Mouse (Mus musculus): ENCODE measurements around the gene Fkbp5. TPM values are rescaled to one million over a fixed set of nuclear protein-coding genes. Genes with fewer than 3 reads are reported as not detected.

The Fkbp5 gene
- polyA plus RNA-seq, 1 experiment from 2014 or later = 10.8 TPM

DNA sequence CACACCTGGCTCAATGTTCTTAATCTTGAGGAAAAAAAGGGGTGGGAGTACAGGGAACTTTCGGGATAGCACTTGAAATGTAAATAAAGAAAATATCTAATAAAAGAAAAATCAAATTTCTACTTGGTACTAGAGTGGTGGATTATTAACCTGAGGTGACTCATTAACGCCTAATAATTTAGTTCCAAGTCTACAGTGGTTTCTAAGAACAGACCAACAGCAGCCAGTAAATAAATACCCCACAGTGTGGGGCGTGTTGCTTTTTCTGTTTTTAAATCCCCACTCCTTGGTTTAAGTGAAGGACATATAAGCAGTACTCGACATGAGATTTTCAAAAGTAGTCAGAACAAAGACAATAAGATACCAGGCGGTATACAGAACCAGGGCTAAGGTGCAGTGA, 65.8 kb downstream of the Fkbp5 start:
- DNase-seq (no peak), ATAC-seq (ENCODE audit: low read depth) (no peak)
- H3K27me3 ChIP-seq = no peaks in the 10 kb centered on the region
- no peak overlapping the region for H3K4me3 ChIP-seq (replicated peaks)
- WGBS (ENCODE audit: insufficient replicate concordance) = 67% methylated on average over 5 of the region's 5 CpGs
- peaks cover 22% of the 10 kb centered on the region; the same call in 1 of the 2 replicates for H3K4me1 ChIP-seq (replicated peaks)
- H3K9me3 ChIP-seq (replicated peaks) = no peaks in the 10 kb centered on the region
- H3K9ac ChIP-seq = no peak overlapping the region
- H3K4me2 ChIP-seq = no peak overlapping the region
- no peaks in the 10 kb centered on the region for H3K36me3 ChIP-seq
- H3K27ac ChIP-seq = no peak overlapping the region

DNA sequence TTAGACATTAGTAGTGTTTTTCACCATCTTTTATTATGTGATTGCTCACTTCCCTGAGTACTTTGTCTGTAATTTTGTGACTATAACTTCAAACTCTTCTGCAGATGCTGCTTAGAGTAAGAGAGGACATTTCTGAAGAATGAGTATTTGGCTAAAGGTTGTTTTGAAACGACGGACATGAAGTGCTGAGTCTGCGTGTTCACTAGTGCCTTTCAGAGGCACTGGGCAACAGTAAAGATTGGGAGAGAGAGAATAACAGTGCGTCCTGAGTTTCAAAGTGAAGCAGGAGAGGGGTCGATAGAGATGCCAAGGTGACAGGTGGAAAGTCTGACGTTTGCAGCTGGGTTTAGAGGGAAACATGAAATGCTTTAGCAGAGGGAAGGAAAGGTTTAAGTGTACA, 69.1 kb downstream of the Fkbp5 start:
- Histone ChIP-seq H3K9ac (no peak overlapping the region), H3K4me3 (replicated peaks) (no peak overlapping the region), H3K4me2 (no peak overlapping the region), H3K36me3 (no peaks in the 10 kb centered on the region), H3K27ac (no peak overlapping the region), H3K9me3 (replicated peaks) (no peaks in the 10 kb centered on the region), H3K4me1 (replicated peaks) (peaks cover 26% of the 10 kb centered on the region; the same call in 1 of the 2 replicates), H3K27me3 (no peaks in the 10 kb centered on the region)
- no peak for ATAC-seq (ENCODE audit: low read depth)
- 67% methylated on average over 6 of the region's 6 CpGs for WGBS (ENCODE audit: insufficient replicate concordance)
- DNase-seq = no peak

DNA sequence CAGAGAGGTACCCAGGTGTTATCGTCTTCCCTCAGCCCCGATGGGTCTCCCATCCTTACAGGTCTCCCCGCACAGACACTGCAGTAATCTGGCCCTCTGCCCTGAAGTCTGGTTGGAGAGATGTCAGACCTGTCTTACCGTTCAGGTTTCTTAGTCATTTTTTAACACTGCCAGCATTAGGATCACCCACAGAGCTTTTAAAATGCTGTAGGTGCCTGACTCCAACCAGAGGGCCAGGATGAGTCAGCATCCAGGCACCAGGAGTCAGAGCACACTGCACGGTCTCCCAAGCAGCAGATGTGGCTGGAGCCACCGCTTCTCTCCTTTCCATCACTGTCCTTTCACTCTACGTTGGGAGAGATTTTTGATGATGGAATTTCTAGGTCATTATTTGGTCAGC, 69.5 kb downstream of the Fkbp5 start:
- Histone ChIP-seq H3K4me3 (replicated peaks) (no peak overlapping the region), H3K27me3 (no peaks in the 10 kb centered on the region), H3K4me1 (replicated peaks) (peaks cover 29% of the 10 kb centered on the region), H3K9ac (no peak overlapping the region), H3K4me2 (no peak overlapping the region), H3K36me3 (no peaks in the 10 kb centered on the region), H3K27ac (no peak overlapping the region), H3K9me3 (replicated peaks) (no peaks in the 10 kb centered on the region)
- DNase-seq (no peak), ATAC-seq (ENCODE audit: low read depth) (no peak)
- WGBS (ENCODE audit: insufficient replicate concordance) = 65% methylated on average over 7 of the region's 7 CpGs

DNA sequence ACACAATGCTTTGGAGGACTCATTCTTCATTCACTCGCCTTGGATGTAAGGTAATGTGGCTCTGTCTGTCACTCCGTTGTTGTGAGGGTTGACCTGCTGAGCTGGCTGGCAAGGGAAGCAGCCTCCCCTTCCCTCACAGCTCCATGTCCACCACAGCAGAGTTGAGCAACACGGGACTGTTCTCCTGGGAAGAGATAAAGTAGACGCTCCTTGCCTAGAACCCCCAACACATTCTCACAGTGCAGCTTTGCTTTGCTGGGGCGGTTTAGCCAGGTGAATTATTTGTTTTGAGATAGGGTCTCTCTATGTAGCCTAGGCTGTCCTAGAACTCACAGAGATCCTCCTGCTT, 70.5 kb downstream of the Fkbp5 start:
- ATAC-seq (ENCODE audit: low read depth) (no peak), DNase-seq (no peak)
- H3K36me3 ChIP-seq = no peaks in the 10 kb centered on the region
- H3K4me1 ChIP-seq (replicated peaks) = peaks cover 32% of the 10 kb centered on the region
- H3K9me3 ChIP-seq (replicated peaks) = no peaks in the 10 kb centered on the region
- peak overlapping the region; percentile 28 for H3K4me2 ChIP-seq
- H3K27me3 ChIP-seq = no peaks in the 10 kb centered on the region
- WGBS (ENCODE audit: insufficient replicate concordance) = 54% methylated on average over 5 of the region's 5 CpGs
- peak overlapping the region; percentile 68 for H3K27ac ChIP-seq
- H3K4me3 ChIP-seq (replicated peaks) = no peak overlapping the region
- no peak overlapping the region for H3K9ac ChIP-seq

DNA sequence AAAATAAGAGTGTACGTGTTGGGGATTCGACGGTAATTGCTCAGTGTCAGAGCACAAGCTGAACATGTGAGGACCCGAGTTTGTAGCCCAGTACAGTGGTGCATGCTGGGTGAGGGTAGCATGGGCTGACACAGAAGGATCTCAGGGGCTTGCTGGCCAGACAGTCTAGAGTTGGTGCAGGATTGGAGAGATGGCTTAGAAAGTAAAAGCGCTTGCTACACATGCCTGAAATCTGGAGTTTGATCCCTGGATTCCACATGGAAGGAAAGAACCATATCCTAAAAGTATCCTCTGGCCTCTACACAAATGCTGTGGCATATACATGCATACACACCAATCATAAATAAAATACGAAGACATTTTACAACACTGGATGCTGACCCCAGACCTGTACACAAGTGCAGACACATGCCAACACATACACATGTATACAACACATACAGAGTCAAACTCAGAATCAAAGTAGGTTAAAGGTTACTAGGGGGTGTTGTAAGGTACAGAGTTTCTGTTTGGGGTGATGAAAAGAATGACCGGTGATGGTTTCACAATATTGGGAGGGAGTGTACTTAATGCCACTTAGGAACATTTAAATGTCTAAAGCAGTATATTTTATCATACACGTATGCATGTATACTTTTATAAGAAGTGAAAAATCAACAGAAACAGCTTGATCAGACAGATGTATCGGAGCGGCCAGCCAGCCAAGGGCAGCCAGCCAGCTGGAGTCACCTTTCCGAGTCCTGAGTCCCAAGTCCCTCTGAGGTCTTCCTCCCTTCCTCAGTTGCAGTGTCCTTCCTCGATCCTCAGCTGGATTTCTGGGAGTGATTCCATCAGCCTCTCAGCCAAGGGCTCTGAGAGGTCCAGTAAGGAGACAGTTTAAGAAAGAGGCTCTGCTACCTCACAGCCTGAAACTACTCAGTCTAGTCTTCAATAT, 71.2 kb downstream of the Fkbp5 start:
- H3K4me3 ChIP-seq (replicated peaks) = no peak overlapping the region
- peak overlapping the region; percentile 68 for H3K27ac ChIP-seq
- H3K4me1 ChIP-seq (replicated peaks) = peaks cover 35% of the 10 kb centered on the region
- peak overlapping the region; percentile 28 for H3K4me2 ChIP-seq
- H3K9me3 ChIP-seq (replicated peaks) = no peaks in the 10 kb centered on the region
- H3K27me3 ChIP-seq = no peaks in the 10 kb centered on the region
- H3K9ac ChIP-seq = no peak overlapping the region
- DNase-seq (no peak), ATAC-seq (ENCODE audit: low read depth) (peak; percentile 48)
- H3K36me3 ChIP-seq = no peaks in the 10 kb centered on the region
- WGBS (ENCODE audit: insufficient replicate concordance) = 74% methylated on average over 12 of the region's 12 CpGs

DNA sequence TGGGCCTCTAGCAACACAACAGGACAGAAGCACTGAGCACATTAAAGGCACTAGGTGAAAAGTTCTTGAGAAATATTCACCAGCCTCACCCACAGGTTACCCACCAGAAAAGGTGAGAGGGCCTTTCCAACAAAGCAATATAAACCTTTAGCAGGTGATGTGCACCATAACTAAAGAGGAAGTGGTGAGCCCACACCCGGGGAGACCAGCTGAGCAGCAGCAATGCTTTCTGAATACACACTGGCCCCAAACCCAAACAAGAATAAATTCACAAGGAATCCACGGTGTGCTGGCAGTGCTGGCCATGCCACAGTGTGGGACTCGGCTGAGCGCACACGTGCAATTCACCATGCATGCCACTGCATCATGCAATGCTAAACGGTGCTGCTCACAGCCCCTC, 74.7 kb downstream of the Fkbp5 start:
- ATAC-seq (ENCODE audit: low read depth) = no peak
- no peak for DNase-seq
- Histone ChIP-seq H3K4me1 (replicated peaks) (peaks cover 42% of the 10 kb centered on the region), H3K9ac (no peak overlapping the region), H3K4me2 (no peak overlapping the region), H3K27ac (peak overlapping the region; percentile 6; the same call in 1 of the 2 replicates), H3K36me3 (0 out of 2 replicates have a peak, but pooled peaks cover 4% of the 10 kb centered on the region), H3K27me3 (no peaks in the 10 kb centered on the region), H3K4me3 (replicated peaks) (no peak overlapping the region), H3K9me3 (replicated peaks) (no peaks in the 10 kb centered on the region)
- 60% methylated on average over 6 of the region's 6 CpGs for WGBS (ENCODE audit: insufficient replicate concordance)

DNA sequence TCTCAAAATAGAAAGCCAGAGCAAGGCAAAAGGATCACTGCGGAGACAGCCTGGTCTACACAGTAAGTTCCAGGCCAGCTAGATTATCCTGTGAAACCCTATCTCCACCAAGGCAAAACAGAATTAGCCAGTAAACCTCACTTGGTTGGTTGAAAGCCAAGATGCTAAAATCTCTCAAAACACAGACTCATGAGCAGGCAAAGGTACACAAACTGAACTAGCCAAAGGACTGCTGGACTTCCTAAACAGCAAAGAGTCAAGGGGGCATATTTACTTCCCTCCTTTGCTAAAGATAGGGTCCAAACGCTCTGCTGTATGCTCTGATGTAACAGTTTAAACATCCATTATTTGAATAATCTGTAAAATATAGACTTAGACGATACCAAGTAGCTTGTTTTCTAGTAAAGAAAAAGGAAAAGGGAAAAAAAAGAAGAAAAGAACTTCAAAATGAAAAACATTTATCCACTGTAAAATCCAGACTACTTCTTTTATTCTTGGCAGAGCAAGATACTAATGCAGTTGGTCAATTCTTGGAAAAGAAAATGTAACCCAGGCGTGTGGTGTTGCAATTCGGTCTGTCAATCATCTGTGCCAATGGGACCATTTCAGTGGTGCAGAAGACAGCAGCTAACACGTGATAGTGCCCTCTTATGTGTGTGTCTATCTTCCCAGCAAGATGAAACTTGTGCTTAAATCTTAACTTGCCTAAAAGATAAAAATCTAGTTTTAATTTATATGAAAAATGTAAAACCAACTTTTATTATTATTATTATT, 78.8 kb downstream of the Fkbp5 start:
- no peaks in the 10 kb centered on the region for H3K9me3 ChIP-seq (replicated peaks)
- H3K4me3 ChIP-seq (replicated peaks) = no peak overlapping the region
- no peak overlapping the region for H3K9ac ChIP-seq
- DNase-seq = no peak
- H3K27me3 ChIP-seq = no peaks in the 10 kb centered on the region
- H3K4me2 ChIP-seq = no peak overlapping the region; the same call in 1 of the 2 replicates
- H3K27ac ChIP-seq = peak overlapping the region; percentile 54; the same call in 1 of the 2 replicates
- ATAC-seq (ENCODE audit: low read depth) = peak; percentile 71
- 51% methylated on average over 6 of the region's 6 CpGs for WGBS (ENCODE audit: insufficient replicate concordance)
- H3K36me3 ChIP-seq = 0 out of 2 replicates have a peak, but pooled peaks cover 12% of the 10 kb centered on the region
- peaks cover 44% of the 10 kb centered on the region for H3K4me1 ChIP-seq (replicated peaks)

DNA sequence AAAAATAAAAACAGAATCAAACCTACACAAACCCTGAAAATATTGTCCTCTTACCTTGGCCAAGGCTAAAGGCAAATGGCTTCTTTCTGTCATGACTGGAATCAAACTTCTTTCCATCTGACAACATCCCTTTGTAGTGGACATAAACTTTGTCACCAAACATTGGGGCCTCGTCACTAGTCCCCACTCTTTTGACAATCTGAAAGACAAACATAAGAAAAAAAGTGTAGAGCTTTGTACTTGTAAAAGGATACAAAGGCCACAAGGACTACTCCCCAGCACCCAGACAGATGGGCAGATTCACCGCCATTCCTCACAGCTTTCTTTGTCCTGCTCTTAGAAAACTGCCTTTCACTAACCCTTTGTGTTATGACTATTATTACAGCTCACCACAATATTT, 79.4 kb downstream of the Fkbp5 start:
- WGBS (ENCODE audit: insufficient replicate concordance) = 65% methylated on average over 2 of the region's 2 CpGs
- H3K4me2 ChIP-seq = no peak overlapping the region; the same call in 1 of the 2 replicates
- H3K36me3 ChIP-seq = peaks cover 13% of the 10 kb centered on the region; the same call in 1 of the 2 replicates
- no peak overlapping the region for H3K9ac ChIP-seq
- DNase-seq (no peak), ATAC-seq (ENCODE audit: low read depth) (no peak)
- H3K27ac ChIP-seq = peak overlapping the region; percentile 26; the same call in 1 of the 2 replicates
- H3K4me1 ChIP-seq (replicated peaks) = peaks cover 43% of the 10 kb centered on the region
- no peaks in the 10 kb centered on the region for H3K27me3 ChIP-seq
- H3K9me3 ChIP-seq (replicated peaks) = no peaks in the 10 kb centered on the region
- no peak overlapping the region for H3K4me3 ChIP-seq (replicated peaks)

DNA sequence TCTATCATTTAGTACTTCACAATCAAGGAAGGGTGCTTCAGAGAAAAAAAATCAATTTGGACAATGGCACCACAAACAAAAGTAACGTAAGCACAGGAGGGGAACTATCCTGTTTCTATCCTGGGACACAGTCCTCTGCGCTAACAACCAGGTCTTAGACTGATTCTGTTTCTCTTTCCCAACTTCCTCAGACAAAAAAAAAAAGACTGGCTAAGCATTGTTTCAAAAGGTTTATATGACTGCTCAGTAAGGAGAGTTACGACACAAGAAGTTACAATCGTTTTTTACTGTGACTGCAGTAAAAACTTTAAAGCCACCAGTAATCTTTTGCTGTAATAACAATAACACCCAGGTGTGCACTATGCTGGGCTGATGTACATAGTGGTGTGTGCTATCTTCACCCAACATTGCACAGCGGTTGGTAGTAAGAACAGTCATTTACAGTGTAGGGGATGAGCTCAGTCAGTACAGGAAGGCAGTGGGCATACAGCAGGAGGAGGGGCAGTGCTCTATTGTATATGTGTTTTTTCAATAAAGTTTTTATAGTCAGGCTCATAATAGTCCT, 82.3 kb downstream of the Fkbp5 start:
- ATAC-seq (ENCODE audit: low read depth) (no peak), DNase-seq (no peak)
- WGBS (ENCODE audit: insufficient replicate concordance) = 66% methylated on average over 5 of the region's 5 CpGs
- Histone ChIP-seq H3K36me3 (peaks cover 14% of the 10 kb centered on the region; the same call in 1 of the 2 replicates), H3K4me2 (no peak overlapping the region), H3K9ac (no peak overlapping the region), H3K27ac (no peak overlapping the region), H3K4me1 (replicated peaks) (peaks cover 24% of the 10 kb centered on the region), H3K27me3 (no peaks in the 10 kb centered on the region), H3K4me3 (replicated peaks) (no peak overlapping the region), H3K9me3 (replicated peaks) (no peaks in the 10 kb centered on the region)

DNA sequence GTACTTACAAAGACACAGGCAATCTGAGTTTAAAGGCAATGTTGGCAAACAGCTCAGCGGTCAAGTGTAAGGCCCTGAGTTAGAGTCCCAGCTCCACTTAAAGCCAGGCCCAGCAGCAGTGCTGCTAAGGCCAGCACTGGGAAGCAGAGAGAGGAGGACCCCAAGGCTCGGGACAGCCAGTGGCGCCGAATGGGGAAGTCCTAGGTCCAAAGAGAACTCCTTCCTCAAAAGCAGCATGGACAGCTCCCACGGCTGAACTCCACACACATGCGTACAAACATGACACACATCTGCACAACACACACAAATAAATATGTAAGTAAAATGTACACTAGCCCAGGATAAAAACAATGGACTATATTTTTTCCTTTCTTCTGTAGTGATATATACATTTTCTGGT, 84.3 kb downstream of the Fkbp5 start:
- H3K4me3 ChIP-seq (replicated peaks) = no peak overlapping the region
- ATAC-seq (ENCODE audit: low read depth) (no peak), DNase-seq (no peak)
- H3K4me1 ChIP-seq (replicated peaks) = peaks cover 14% of the 10 kb centered on the region
- no peak overlapping the region for H3K27ac ChIP-seq
- 66% methylated on average over 6 of the region's 6 CpGs for WGBS (ENCODE audit: insufficient replicate concordance)
- no peaks in the 10 kb centered on the region for H3K9me3 ChIP-seq (replicated peaks)
- peaks cover 13% of the 10 kb centered on the region; the same call in 1 of the 2 replicates for H3K36me3 ChIP-seq
- H3K4me2 ChIP-seq = no peak overlapping the region
- H3K9ac ChIP-seq = no peak overlapping the region
- no peaks in the 10 kb centered on the region for H3K27me3 ChIP-seq

DNA sequence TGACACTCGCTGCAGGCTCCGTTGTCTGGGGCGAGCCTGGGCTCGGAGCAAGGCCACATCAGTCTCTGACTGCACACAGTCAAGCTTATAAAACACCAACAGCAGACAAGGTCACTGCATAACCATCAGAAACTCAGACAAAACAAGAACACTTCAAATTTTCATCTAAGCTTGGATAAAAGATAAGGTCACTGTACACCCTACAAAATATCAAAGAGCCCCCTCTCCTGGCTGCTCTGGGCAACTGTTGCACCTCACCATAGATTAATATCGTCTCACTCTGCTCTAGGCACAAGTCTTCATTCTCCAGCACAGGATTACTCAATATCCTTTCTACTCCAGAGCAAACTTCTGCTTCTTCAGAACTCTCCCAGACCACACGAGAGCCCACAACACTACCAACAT, 85.4 kb downstream of the Fkbp5 start:
- H3K9ac ChIP-seq = no peak overlapping the region
- H3K9me3 ChIP-seq (replicated peaks) = no peaks in the 10 kb centered on the region
- H3K27me3 ChIP-seq = no peaks in the 10 kb centered on the region
- H3K27ac ChIP-seq = no peak overlapping the region
- H3K4me3 ChIP-seq (replicated peaks) = no peak overlapping the region
- 71% methylated on average over 6 of the region's 6 CpGs for WGBS (ENCODE audit: insufficient replicate concordance)
- DNase-seq (no peak), ATAC-seq (ENCODE audit: low read depth) (no peak)
- H3K36me3 ChIP-seq = peaks cover 17% of the 10 kb centered on the region
- peaks cover 11% of the 10 kb centered on the region for H3K4me1 ChIP-seq (replicated peaks)
- no peak overlapping the region for H3K4me2 ChIP-seq
